Mouse (Mus musculus) heart, embryonic 16.5 days (tissue): ENCODE data around the gene Olfr60. TPM values are rescaled to one million over a fixed set of nuclear protein-coding genes. Genes with fewer than 3 reads are reported as not detected.

Experiments
- ATAC-seq: fragments of 200-750 bp; cut with Nextera tagmentation; replicated peaks from 2 replicates; pipeline ENCODE4 v1.8.0; 2017; ENCODE audit warnings: moderate number of reproducible peaks; ENCODE audit not compliant: insufficient read depth, low FRiP score; ENCODE audit errors: extremely low read depth
- H3K27ac ChIP-seq: fragments of 300-500 bp; sonication (generic); 2 replicates; pipeline ENCODE4 v1.5.1; 2014; ENCODE audit warnings: mild to moderate bottlenecking, low read length, control low read depth, moderate library complexity
- H3K27me3 ChIP-seq: fragments of 300-500 bp; sonication (generic); 2 replicates; pipeline ENCODE4 v1.6.1; 2014; ENCODE audit warnings: low read length, mixed read lengths; ENCODE audit not compliant: control insufficient read depth, insufficient read depth
- H3K36me3 ChIP-seq: fragments of 300-500 bp; sonication (generic); 2 replicates; pipeline ENCODE4 v1.6.1; 2014; ENCODE audit not compliant: control insufficient read depth, insufficient read depth
- H3K4me1 ChIP-seq: fragments of 300-500 bp; sonication (generic); 2 replicates; pipeline ENCODE4 v1.6.1; 2014; ENCODE audit warnings: low read length, mixed read lengths; ENCODE audit not compliant: control insufficient read depth, insufficient read depth
- H3K4me2 ChIP-seq: fragments of 300-500 bp; sonication (generic); 2 replicates; pipeline ENCODE4 v1.6.1; 2014; ENCODE audit warnings: low read depth, mild to moderate bottlenecking, control low read depth, low read length
- H3K4me3 ChIP-seq: fragments of 300-500 bp; sonication (generic); 2 replicates; pipeline ENCODE4 v1.5.1; 2014; ENCODE audit warnings: mild to moderate bottlenecking, control low read depth, low read length
- H3K9ac ChIP-seq: fragments of 300-500 bp; sonication (generic); 2 replicates; pipeline ENCODE4 v1.6.1; 2014; ENCODE audit warnings: low read length, control low read depth
- H3K9me3 ChIP-seq: fragments of 300-500 bp; sonication (generic); replicated peaks from 2 replicates; pipeline ENCODE4 v1.6.1; 2016; ENCODE audit warnings: low read length; ENCODE audit not compliant: control insufficient read depth
- WGBS: fragments of 180-500 bp; shearing (Covaris S2); extraction: QIAGEN DNeasy Blood & Tissue Kit; methylation state at CpG from one replicate; pipeline ENCODE4 v1.1.7; 2014; 5-methylcytosine and 5-hydroxymethylcytosine counted together
- polyA plus RNA-seq: library from polyadenylated mRNA; unstranded; fragments of >200 nt; fragmentation: Nextera tagmentation; extraction: Ambion mirVana; gene quantifications from 2 replicates; pipeline ENCODE4 v1.2.1, GENCODE M21; 2015

The Olfr60 gene
- polyA plus RNA-seq, 1 experiment from 2014 or later = not detected

- Histone ChIP-seq H3K9me3 (no peaks in the 10 kb centered on the region), H3K4me1 (no peaks in the 10 kb centered on the region), H3K36me3 (no peaks in the 10 kb centered on the region), H3K4me3 (no peak overlapping the region), H3K27ac (no peak overlapping the region), H3K9ac (no peak overlapping the region), H3K27me3 (no peaks in the 10 kb centered on the region), H3K4me2 (no peak overlapping the region)
- 78% methylated on average over 3 of the region's 3 CpGs for WGBS
- no peak for ATAC-seq
Observed at GRCm38 (mm10) chr7:140319861-140320385, 41.5 kb downstream of the Olfr60 start.

GRCm38 (mm10) chr7:140299416-140299815, 62.1 kb downstream of the Olfr60 start:
- Histone ChIP-seq H3K9ac (no peak overlapping the region), H3K27ac (no peak overlapping the region), H3K9me3 (no peaks in the 10 kb centered on the region), H3K27me3 (no peaks in the 10 kb centered on the region), H3K4me3 (no peak overlapping the region), H3K4me2 (no peak overlapping the region), H3K36me3 (no peaks in the 10 kb centered on the region), H3K4me1 (no peaks in the 10 kb centered on the region)
- WGBS = 67% methylated on average over 3 of the region's 3 CpGs
- ATAC-seq = no peak

- no peak for ATAC-seq
- Histone ChIP-seq H3K27me3 (no peaks in the 10 kb centered on the region), H3K27ac (no peak overlapping the region), H3K4me1 (no peaks in the 10 kb centered on the region), H3K9me3 (no peaks in the 10 kb centered on the region), H3K36me3 (no peaks in the 10 kb centered on the region), H3K4me3 (no peak overlapping the region), H3K9ac (no peak overlapping the region), H3K4me2 (no peak overlapping the region)
- 72% methylated on average over 6 of the region's 6 CpGs for WGBS
Observed at GRCm38 (mm10) chr7:140296876-140297275, 64.6 kb downstream of the Olfr60 start.

- no peak overlapping the region for H3K27ac ChIP-seq
- H3K4me3 ChIP-seq = no peak overlapping the region
- H3K9ac ChIP-seq = no peak overlapping the region
- H3K9me3 ChIP-seq = no peaks in the 10 kb centered on the region
- no peaks in the 10 kb centered on the region for H3K27me3 ChIP-seq
- no peak overlapping the region for H3K4me2 ChIP-seq
- H3K4me1 ChIP-seq = no peaks in the 10 kb centered on the region
- 79% methylated on average over 9 of the region's 9 CpGs for WGBS
- no peak for ATAC-seq
- H3K36me3 ChIP-seq = no peaks in the 10 kb centered on the region
Observed at GRCm38 (mm10) chr7:140295746-140296145, 65.7 kb downstream of the Olfr60 start.

Other genes with a start within 250 kb of the Olfr60 start
- gene Paox, start 245.9 kb downstream of the Olfr60 start, polyA plus RNA-seq = 9.5 and 12.9 TPM in 2 replicates
- gene Echs1, start 245.2 kb downstream of the Olfr60 start, polyA plus RNA-seq = 244 and 266 TPM in 2 replicates
- 34.1 and 36.8 TPM in 2 replicates for gene Mtg1, start 224.1 kb downstream of the Olfr60 start, polyA plus RNA-seq
- 0.09 and 0.12 TPM in 2 replicates for gene Sprn, start 206.8 kb downstream of the Olfr60 start, polyA plus RNA-seq
- gene Olfr522, start 196.9 kb downstream of the Olfr60 start, polyA plus RNA-seq = not detected in 2 replicates
- gene Olfr523, start 188.5 kb downstream of the Olfr60 start, polyA plus RNA-seq = not detected in 2 replicates
- 0.27 and 0.43 TPM in 2 replicates for gene Olfr524, start 155.7 kb downstream of the Olfr60 start, polyA plus RNA-seq
- 5.2 and 10.4 TPM in 2 replicates for gene Cd163l1, start 143.4 kb downstream of the Olfr60 start, polyA plus RNA-seq
- gene 5830411N06Rik, start 114.4 kb downstream of the Olfr60 start, polyA plus RNA-seq = 0.31 and 1.4 TPM in 2 replicates
- not detected in 2 replicates for gene Olfr525, start 40.8 kb downstream of the Olfr60 start, polyA plus RNA-seq
- gene Olfr527, start 27.7 kb downstream of the Olfr60 start, polyA plus RNA-seq = not detected in 2 replicates
- gene Olfr530, start 14.7 kb upstream of the Olfr60 start, polyA plus RNA-seq = not detected in 2 replicates
- gene Olfr531, start 41.2 kb upstream of the Olfr60 start, polyA plus RNA-seq = not detected in 2 replicates
- gene Olfr532, start 60.0 kb upstream of the Olfr60 start, polyA plus RNA-seq = not detected in 2 replicates
- gene Olfr533, start 101.7 kb upstream of the Olfr60 start, polyA plus RNA-seq = not detected in 2 replicates
- gene Olfr535, start 122.5 kb upstream of the Olfr60 start, polyA plus RNA-seq = not detected in 2 replicates
- gene Olfr536, start 145.7 kb upstream of the Olfr60 start, polyA plus RNA-seq = not detected in 2 replicates
- gene Olfr538, start 206.2 kb upstream of the Olfr60 start, polyA plus RNA-seq = not detected in 2 replicates
- not detected in 2 replicates for gene Olfr46, start 239.6 kb upstream of the Olfr60 start, polyA plus RNA-seq